Mouse (Mus musculus): ENCODE data around the gene Bpifa3. TPM values are rescaled to one million over a fixed set of nuclear protein-coding genes. Genes with fewer than 3 reads are reported as not detected.

Bpifa3 gene
- not detected for polyA plus RNA-seq (2017; shearing (Covaris generic))

DNA sequence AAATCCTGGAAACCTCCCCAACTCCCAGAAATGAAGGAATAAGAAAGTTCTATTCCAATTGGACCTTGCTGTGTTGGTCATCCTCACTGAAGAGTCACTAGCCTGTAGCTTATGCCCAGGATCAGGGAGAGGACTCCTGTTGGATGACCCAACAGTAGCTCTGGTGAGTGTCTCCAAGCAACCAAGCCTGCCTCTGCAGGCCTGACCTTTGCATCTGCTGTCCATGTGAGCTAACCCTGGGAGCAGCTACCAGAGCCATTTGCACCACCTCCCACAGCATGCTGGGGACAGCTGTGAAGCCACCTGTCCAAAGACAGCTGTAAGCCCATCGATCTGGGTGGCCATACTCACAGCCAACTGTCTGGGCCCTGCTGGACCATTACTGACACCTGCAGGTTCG, at the start of gene Bpifa3:
Bpifa3 (plus strand) TSS at position 217 of the 400 bp plus-strand sequence.

DNA sequence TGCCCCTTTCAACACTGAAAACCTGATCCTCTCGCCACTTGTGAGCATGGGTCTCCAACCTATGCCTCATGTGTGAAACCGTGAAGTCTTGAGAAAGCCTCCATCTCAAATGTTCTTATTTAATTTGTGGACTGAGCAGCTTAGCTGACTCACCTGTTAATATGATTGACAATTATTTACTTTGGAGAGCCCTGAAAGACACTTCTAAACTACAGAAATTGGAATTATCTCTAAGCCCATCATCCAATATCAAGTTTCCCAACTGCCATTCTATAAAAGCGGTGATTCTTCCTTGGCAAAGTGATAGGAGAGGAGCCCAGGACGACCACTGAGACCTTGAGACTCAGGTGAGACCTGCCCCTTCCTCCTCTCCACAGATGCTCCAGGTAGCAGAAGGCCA, 12.4 kb downstream of the Bpifa3 start, which contains the start of gene Bpifa1:
Bpifa1 (plus strand) TSS at position 301 of the 400 bp plus-strand sequence.

DNA sequence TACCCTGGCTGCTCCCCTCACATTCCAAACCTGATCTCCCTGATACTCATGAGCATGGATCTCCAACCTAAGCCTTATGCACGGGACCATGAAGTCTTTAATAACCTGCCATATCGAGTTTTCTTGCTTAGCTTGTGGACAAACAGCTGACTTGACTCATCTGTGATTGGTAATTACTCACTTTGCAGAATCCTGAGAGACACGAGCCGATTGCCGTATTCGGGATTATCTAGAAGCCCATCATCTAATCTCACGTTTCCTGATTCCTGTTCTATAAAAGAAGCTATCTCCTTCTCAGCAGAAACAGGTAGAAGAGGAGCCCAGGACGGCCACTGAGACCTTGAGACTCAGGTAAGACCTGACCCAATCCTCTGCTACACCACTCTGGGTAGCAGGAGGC, 32.2 kb downstream of the Bpifa3 start, which contains the start of gene Bpifa5:
Bpifa5 (plus strand) TSS at position 301 of the 400 bp plus-strand sequence.

Other genes with a start within 250 kb of the Bpifa3 start
- gene Bpifb6, start 229.9 kb upstream of the Bpifa3 start, polyA plus RNA-seq (2017; shearing (Covaris generic)), result not detected
- gene Bpifb3, start 212.1 kb upstream of the Bpifa3 start, polyA plus RNA-seq (2017; shearing (Covaris generic)), result not detected
- not detected for gene Bpifb4, start 192.1 kb upstream of the Bpifa3 start, polyA plus RNA-seq (2017; shearing (Covaris generic))
- gene Bpifa6, start 155.4 kb upstream of the Bpifa3 start, polyA plus RNA-seq (2017; shearing (Covaris generic)), result not detected
- gene Bpifa2, start 122.1 kb upstream of the Bpifa3 start, polyA plus RNA-seq (2017; shearing (Covaris generic)), result 1 to 10 TPM; 1.5 to 3.0 TPM
- not detected for gene Bpifa1, start 12.5 kb downstream of the Bpifa3 start, polyA plus RNA-seq (2017; shearing (Covaris generic))
- not detected for gene Bpifa5, start 32.3 kb downstream of the Bpifa3 start, polyA plus RNA-seq (2017; shearing (Covaris generic))
- gene Bpifb1, start 60.5 kb downstream of the Bpifa3 start, polyA plus RNA-seq (2017; shearing (Covaris generic)), result not detected
- gene Bpifb5, start 93.4 kb downstream of the Bpifa3 start, polyA plus RNA-seq (2017; shearing (Covaris generic)), result not detected
- gene Bpifb9a, start 127.5 kb downstream of the Bpifa3 start, polyA plus RNA-seq (2017; shearing (Covaris generic)), result not detected
- not detected for gene Bpifb9b, start 176.9 kb downstream of the Bpifa3 start, polyA plus RNA-seq (2017; shearing (Covaris generic))
- 10 to 100 TPM; 17.7 to 32.1 TPM for gene Cdk5rap1, start 242.7 kb downstream of the Bpifa3 start, polyA plus RNA-seq (2017; shearing (Covaris generic))

Measured in activated CD4-positive, CD25-positive, alpha-beta regulatory T cell (primary cell).